Mouse (Mus musculus): ENCODE results near the gene Zfp62. TPM values are rescaled to one million over a fixed set of nuclear protein-coding genes. Genes with fewer than 3 reads are reported as not detected.
A peak's percentile ranks its signal among the peaks of the same experiment; 100 is the strongest.
"Not testable (repeated sequence)": the region's sequence is repeated elsewhere in the genome, so short reads cannot be mapped to it uniquely, and the experiment has no call there.

The Zfp62 gene
- polyA plus RNA-seq (2016; fragmentation: Nextera tagmentation; extraction: Ambion mirVana) = 49.5 and 61.0 TPM in 2 replicates

DNA sequence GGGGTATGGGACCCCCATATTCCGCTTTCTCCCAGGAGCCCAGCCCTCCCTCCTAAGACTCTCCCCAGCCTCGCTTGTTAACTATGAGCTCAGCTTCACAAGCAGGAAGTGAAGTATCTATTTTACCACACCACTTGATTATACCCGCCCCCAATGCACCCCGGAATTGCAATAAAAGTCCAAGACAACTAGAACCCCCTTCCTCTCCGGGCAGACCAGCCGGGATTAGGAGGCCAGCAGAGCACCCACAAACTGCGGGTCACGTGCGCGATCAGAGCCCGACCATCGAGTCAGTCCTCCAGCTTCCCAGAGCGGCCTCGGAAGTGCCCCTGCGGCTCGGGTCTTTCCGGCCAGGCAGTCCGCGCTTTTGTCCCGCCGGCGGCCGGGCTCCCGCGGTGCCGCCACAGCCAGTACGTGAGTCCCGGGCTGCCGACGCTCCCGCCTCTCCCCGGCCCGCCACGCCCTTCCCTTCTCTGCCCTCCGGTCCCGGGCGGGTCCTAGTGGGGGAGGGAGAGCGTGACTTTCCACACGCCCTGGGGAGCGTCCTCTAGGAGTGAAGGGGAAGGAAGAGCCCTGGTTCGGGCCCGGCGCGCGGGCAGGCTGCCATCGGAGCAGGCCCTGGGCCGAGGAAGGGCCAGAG, at the start of gene Zfp62:
TSS of gene Zfp62 (plus strand) at position 164 of the 640 bp plus-strand sequence.
- H3K4me1 ChIP-seq = peaks cover 9% of the 10 kb centered on the region
- under 1% methylated on average over 47 of the region's 47 CpGs for WGBS
- no peaks in the 10 kb centered on the region for H3K27me3 ChIP-seq (replicated peaks)
- peaks cover 3% of the 10 kb centered on the region; the same call in 1 of the 2 replicates for H3K36me3 ChIP-seq
- peak within 1 kb of the TSS; percentile 98 for H3K27ac ChIP-seq
- H3K9ac ChIP-seq = peak within 1 kb of the TSS; percentile 98
- H3K4me2 ChIP-seq (replicated peaks) = peak within 1 kb of the TSS; percentile 82
- peak; percentile 92 for ATAC-seq (ENCODE audit: low FRiP score, low read depth)
- H3K4me3 ChIP-seq = peak within 1 kb of the TSS; percentile 87
- H3K9me3 ChIP-seq = no peaks in the 10 kb centered on the region

- H3K36me3 ChIP-seq = no peaks in the 10 kb centered on the region
- ATAC-seq (ENCODE audit: low FRiP score, low read depth) = no peak
Observed at GRCm38 (mm10) chr11:49154077-49154476, 49.0 kb upstream of the Zfp62 start, which contains the start of gene Olfr1394. Olfr1394 (plus strand) TSS chr11:49154377.

GRCm38 (mm10) chr11:49156821-49157814, 46.0 kb upstream of the Zfp62 start:
- Histone ChIP-seq H3K27me3 (replicated peaks) (no peaks in the 10 kb centered on the region), H3K4me2 (replicated peaks) (no peak overlapping the region), H3K4me3 (no peak overlapping the region), H3K9me3 (no peaks in the 10 kb centered on the region), H3K9ac (no peak overlapping the region), H3K27ac (no peak overlapping the region), H3K4me1 (no peaks in the 10 kb centered on the region), H3K36me3 (no peaks in the 10 kb centered on the region)
- ATAC-seq (ENCODE audit: low FRiP score, low read depth) = no peak
- 95% methylated on average over 2 of the region's 2 CpGs for WGBS

More at GRCm38 (mm10) chr11:49154077-49154476, 49.0 kb upstream of the Zfp62 start, which contains the start of gene Olfr1394:
- H3K4me1 ChIP-seq = no peaks in the 10 kb centered on the region
- H3K27me3 ChIP-seq (replicated peaks) = no peaks in the 10 kb centered on the region
- H3K9ac ChIP-seq = no peak within 1 kb of the TSS
- WGBS = 90% methylated on average over 1 of the region's 1 CpGs
- no peak within 1 kb of the TSS for H3K27ac ChIP-seq
- H3K4me2 ChIP-seq (replicated peaks) = no peak within 1 kb of the TSS
- no peaks in the 10 kb centered on the region for H3K9me3 ChIP-seq
- H3K4me3 ChIP-seq = no peak within 1 kb of the TSS

GRCm38 (mm10) chr11:49168839-49169611, 34.1 kb upstream of the Zfp62 start:
- H3K27ac ChIP-seq = no peak overlapping the region
- peak overlapping the region; percentile 32 for H3K4me3 ChIP-seq
- ATAC-seq (ENCODE audit: low FRiP score, low read depth) = peak; percentile 87
- WGBS = 8% methylated on average over 50 of the region's 50 CpGs
- peaks cover 7% of the 10 kb centered on the region; the same call in 1 of the 2 replicates for H3K4me1 ChIP-seq
- peak overlapping the region; percentile 77 for H3K4me2 ChIP-seq (replicated peaks)
- peaks cover 15% of the 10 kb centered on the region for H3K27me3 ChIP-seq (replicated peaks)
- no peaks in the 10 kb centered on the region for H3K9me3 ChIP-seq
- no peaks in the 10 kb centered on the region for H3K36me3 ChIP-seq
- peak overlapping the region; percentile 35; the same call in 1 of the 2 replicates for H3K9ac ChIP-seq

GRCm38 (mm10) chr11:49170576-49170975, 32.5 kb upstream of the Zfp62 start:
- Histone ChIP-seq H3K4me2 (replicated peaks) (no peak overlapping the region), H3K4me3 (no peak overlapping the region), H3K9me3 (no peaks in the 10 kb centered on the region), H3K4me1 (peaks cover 7% of the 10 kb centered on the region; the same call in 1 of the 2 replicates), H3K27ac (no peak overlapping the region), H3K27me3 (replicated peaks) (peaks cover 15% of the 10 kb centered on the region), H3K36me3 (no peaks in the 10 kb centered on the region), H3K9ac (no peak overlapping the region)
- WGBS = 92% methylated on average over 4 of the region's 4 CpGs
- ATAC-seq (ENCODE audit: low FRiP score, low read depth) = no peak

DNA sequence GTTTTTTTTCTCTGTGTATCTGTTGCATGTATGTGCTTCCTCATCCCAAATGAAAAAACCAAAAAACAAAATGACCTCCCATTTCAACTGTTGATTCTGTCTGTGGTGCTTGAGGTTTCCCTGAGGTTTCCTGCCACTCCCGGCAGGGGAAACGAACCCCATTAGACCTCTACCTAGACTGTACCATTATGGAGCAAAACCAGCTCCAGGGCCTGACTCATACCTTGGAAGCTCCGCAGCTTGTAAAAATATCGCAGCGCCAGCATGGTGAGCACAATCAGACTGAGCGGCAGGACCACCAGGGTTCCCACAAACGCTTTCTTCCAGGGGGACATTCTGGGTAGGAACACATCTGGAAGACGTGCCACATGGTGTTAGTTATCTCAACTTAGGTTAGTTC, 27.7 kb upstream of the Zfp62 start:
- no peaks in the 10 kb centered on the region for H3K36me3 ChIP-seq
- 90% methylated on average over 8 of the region's 8 CpGs for WGBS
- no peaks in the 10 kb centered on the region for H3K4me1 ChIP-seq
- H3K4me2 ChIP-seq (replicated peaks) = no peak overlapping the region
- ATAC-seq (ENCODE audit: low FRiP score, low read depth) = no peak
- H3K9me3 ChIP-seq = no peaks in the 10 kb centered on the region
- no peak overlapping the region for H3K27ac ChIP-seq
- H3K27me3 ChIP-seq (replicated peaks) = no peaks in the 10 kb centered on the region; the same call in 1 of the 2 replicates
- no peak overlapping the region for H3K4me3 ChIP-seq
- no peak overlapping the region for H3K9ac ChIP-seq

- 71% methylated on average over 4 of the region's 4 CpGs for WGBS
- not testable (repeated sequence) for H3K4me3 ChIP-seq; H3K4me1 ChIP-seq; H3K27ac ChIP-seq; H3K27me3 ChIP-seq (replicated peaks); ATAC-seq (ENCODE audit: low FRiP score, low read depth); H3K36me3 ChIP-seq; H3K9ac ChIP-seq; H3K9me3 ChIP-seq; H3K4me2 ChIP-seq (replicated peaks)
Observed at GRCm38 (mm10) chr11:49176047-49176779, 26.9 kb upstream of the Zfp62 start.

- Histone ChIP-seq H3K4me1 (no peaks in the 10 kb centered on the region), H3K9ac (no peak overlapping the region), H3K4me3 (no peak overlapping the region), H3K27ac (no peak overlapping the region), H3K9me3 (no peaks in the 10 kb centered on the region), H3K36me3 (no peaks in the 10 kb centered on the region), H3K27me3 (replicated peaks) (no peaks in the 10 kb centered on the region), H3K4me2 (replicated peaks) (no peak overlapping the region)
- no peak for ATAC-seq (ENCODE audit: low FRiP score, low read depth)
- WGBS = 77% methylated on average over 1 of the region's 1 CpGs
Observed at GRCm38 (mm10) chr11:49183172-49183571, 19.9 kb upstream of the Zfp62 start.

DNA sequence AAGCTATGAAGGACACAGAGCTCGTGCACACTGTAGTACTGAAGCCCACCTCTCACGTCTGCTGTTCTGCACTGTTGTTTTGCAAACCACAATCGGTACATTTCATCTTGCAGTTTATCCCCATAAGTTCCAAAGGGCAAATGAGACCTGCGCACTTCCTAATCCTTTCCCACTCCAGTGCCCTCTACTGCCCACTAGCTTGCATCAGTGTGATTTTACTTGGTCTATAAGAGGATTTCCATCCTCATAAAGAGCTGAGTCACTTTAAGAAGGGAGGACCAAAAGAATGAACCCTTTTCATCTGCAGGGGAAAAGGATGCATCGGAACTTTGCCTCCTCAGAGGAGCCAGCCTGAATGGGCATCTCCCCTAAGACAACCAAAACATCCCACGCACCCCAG, 16.6 kb upstream of the Zfp62 start:
- H3K9me3 ChIP-seq = no peaks in the 10 kb centered on the region
- no peaks in the 10 kb centered on the region for H3K36me3 ChIP-seq
- 89% methylated on average over 6 of the region's 6 CpGs for WGBS
- H3K4me3 ChIP-seq = no peak overlapping the region
- H3K27me3 ChIP-seq (replicated peaks) = no peaks in the 10 kb centered on the region
- H3K27ac ChIP-seq = no peak overlapping the region
- H3K9ac ChIP-seq = no peak overlapping the region
- H3K4me2 ChIP-seq (replicated peaks) = no peak overlapping the region
- H3K4me1 ChIP-seq = no peaks in the 10 kb centered on the region
- ATAC-seq (ENCODE audit: low FRiP score, low read depth) = no peak

GRCm38 (mm10) chr11:49186955-49187488, 16.1 kb upstream of the Zfp62 start, which contains the start of gene Btnl9:
Btnl9 (minus strand) TSS chr11:49187159.
- H3K4me1 ChIP-seq = no peaks in the 10 kb centered on the region
- H3K27ac ChIP-seq = no peak within 1 kb of the TSS
- no peaks in the 10 kb centered on the region for H3K9me3 ChIP-seq
- H3K4me2 ChIP-seq (replicated peaks) = no peak within 1 kb of the TSS
- H3K36me3 ChIP-seq = no peaks in the 10 kb centered on the region
- no peak for ATAC-seq (ENCODE audit: low FRiP score, low read depth)
- WGBS = 84% methylated on average over 8 of the region's 8 CpGs
- no peak within 1 kb of the TSS for H3K4me3 ChIP-seq
- no peak within 1 kb of the TSS for H3K9ac ChIP-seq
- H3K27me3 ChIP-seq (replicated peaks) = no peaks in the 10 kb centered on the region

GRCm38 (mm10) chr11:49187701-49188100, 15.4 kb upstream of the Zfp62 start:
- no peaks in the 10 kb centered on the region for H3K9me3 ChIP-seq
- no peak overlapping the region for H3K9ac ChIP-seq
- no peaks in the 10 kb centered on the region for H3K27me3 ChIP-seq (replicated peaks)
- WGBS = 83% methylated on average over 10 of the region's 10 CpGs
- no peaks in the 10 kb centered on the region for H3K36me3 ChIP-seq
- H3K27ac ChIP-seq = no peak overlapping the region
- no peaks in the 10 kb centered on the region for H3K4me1 ChIP-seq
- ATAC-seq (ENCODE audit: low FRiP score, low read depth) = no peak
- H3K4me3 ChIP-seq = no peak overlapping the region
- no peak overlapping the region for H3K4me2 ChIP-seq (replicated peaks)
